Mouse (Mus musculus): ENCODE results near the gene Car1.
"Not testable (repeated sequence)": the region's sequence is repeated elsewhere in the genome, so short reads cannot be mapped to it uniquely, and the experiment has no call there.

The Car1 gene

GRCm38 (mm10) chr3:14808211-14808610, at the start of gene Car1:
Gene Car1 (minus strand): TSS chr3:14808368.
- DNase-seq (ENCODE audit: low spot score in 2 of 2), result no peak

- DNase-seq (ENCODE audit: low spot score in 2 of 2), result no peak
Observed at GRCm38 (mm10) chr3:14857874-14858273, 49.7 kb upstream of the Car1 start.

GRCm38 (mm10) chr3:14854446-14854845, 46.3 kb upstream of the Car1 start:
- DNase-seq (ENCODE audit: low spot score in 2 of 2), result no peak

- DNase-seq (ENCODE audit: low spot score in 2 of 2), result no peak
Observed at GRCm38 (mm10) chr3:14853966-14854365, 45.8 kb upstream of the Car1 start.

- DNase-seq (ENCODE audit: low spot score in 2 of 2), result no peak
Observed at GRCm38 (mm10) chr3:14848587-14849254, 40.6 kb upstream of the Car1 start.

GRCm38 (mm10) chr3:14839466-14840118, 31.4 kb upstream of the Car1 start:
- no peak for DNase-seq (ENCODE audit: low spot score in 2 of 2)

- DNase-seq (ENCODE audit: low spot score in 2 of 2), result no peak
Observed at GRCm38 (mm10) chr3:14838936-14839335, 30.8 kb upstream of the Car1 start.

- DNase-seq (ENCODE audit: low spot score in 2 of 2), result no peak
Observed at GRCm38 (mm10) chr3:14832766-14833165, 24.6 kb upstream of the Car1 start.

- DNase-seq (ENCODE audit: low spot score in 2 of 2), result no peak
Observed at GRCm38 (mm10) chr3:14831219-14831835, 23.2 kb upstream of the Car1 start.

GRCm38 (mm10) chr3:14828896-14829295, 20.7 kb upstream of the Car1 start:
- DNase-seq (ENCODE audit: low spot score in 2 of 2), result no peak

- DNase-seq (ENCODE audit: low spot score in 2 of 2), result no peak
Observed at GRCm38 (mm10) chr3:14819844-14820504, 11.8 kb upstream of the Car1 start.

GRCm38 (mm10) chr3:14815396-14815795, 7.2 kb upstream of the Car1 start:
- DNase-seq (ENCODE audit: low spot score in 2 of 2), result not testable (repeated sequence)

- DNase-seq (ENCODE audit: low spot score in 2 of 2), result no peak
Observed at GRCm38 (mm10) chr3:14806702-14807101, 1.5 kb downstream of the Car1 start.

- DNase-seq (ENCODE audit: low spot score in 2 of 2), result no peak
Observed at GRCm38 (mm10) chr3:14805962-14806361, 2.2 kb downstream of the Car1 start.

GRCm38 (mm10) chr3:14804906-14805305, 3.3 kb downstream of the Car1 start:
- DNase-seq (ENCODE audit: low spot score in 2 of 2), result no peak

GRCm38 (mm10) chr3:14797069-14797468, 11.1 kb downstream of the Car1 start:
- DNase-seq (ENCODE audit: low spot score in 2 of 2), result no peak

- no peak for DNase-seq (ENCODE audit: low spot score in 2 of 2)
Observed at GRCm38 (mm10) chr3:14795292-14796020, 12.7 kb downstream of the Car1 start.

GRCm38 (mm10) chr3:14792032-14792431, 16.1 kb downstream of the Car1 start:
- DNase-seq (ENCODE audit: low spot score in 2 of 2), result no peak

- no peak for DNase-seq (ENCODE audit: low spot score in 2 of 2)
Observed at GRCm38 (mm10) chr3:14787607-14788006, 20.6 kb downstream of the Car1 start.

GRCm38 (mm10) chr3:14787136-14787535, 21.0 kb downstream of the Car1 start:
- no peak for DNase-seq (ENCODE audit: low spot score in 2 of 2)

GRCm38 (mm10) chr3:14786551-14787079, 21.6 kb downstream of the Car1 start:
- no peak for DNase-seq (ENCODE audit: low spot score in 2 of 2)

GRCm38 (mm10) chr3:14785353-14785752, 22.8 kb downstream of the Car1 start:
- DNase-seq (ENCODE audit: low spot score in 2 of 2), result no peak

All from spleen, postnatal 10 days (tissue).